Comparison of ENCODE assay signal across 12 mouse cellular contexts in the genomic region with DNA sequence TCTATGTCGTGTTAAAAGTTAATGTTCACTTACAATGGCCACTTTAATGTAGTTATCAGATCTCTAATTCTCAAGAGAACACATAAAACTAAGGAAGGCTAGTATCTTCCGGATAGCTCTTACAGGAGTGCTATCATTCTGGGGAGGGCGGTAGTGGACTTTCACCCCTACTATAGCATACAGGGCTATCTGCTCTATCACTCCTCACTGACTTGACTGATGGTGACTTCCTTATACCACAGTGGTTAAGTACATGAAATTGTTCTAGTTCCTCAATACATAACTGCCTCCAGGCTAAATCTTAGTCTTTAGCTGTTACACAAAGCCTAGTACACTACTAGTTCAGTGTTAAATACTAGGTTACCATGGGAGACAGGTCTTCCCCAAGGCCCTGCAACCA.
"Had no signal": no experiment of that assay in that cellular context is flagged by ENCODE, and none has a peak within 500 bp of the region (broad histone marks: within the 10 kb centered on the region; RNA-seq: fewer than 3 reads in every experiment).

No protein-coding gene starts in this region.

- H3K4me1 ChIP-seq: limb, embryonic 10.5 days; liver, embryonic 15.5 days had no signal

- H3K4me2 ChIP-seq: liver, embryonic 11.5 days; liver, embryonic 15.5 days; midbrain, embryonic 13.5 days had no signal

- H3K27me3 ChIP-seq: liver, embryonic 15.5 days had no signal

- DNase-seq: kidney, adult 8-10 months; kidney, postnatal 25 days; lung, adult 2 months; right cerebral cortex, postnatal 14 days; thymus, adult 18-20 months; thymus, postnatal 14 days had no signal

- H3K27ac ChIP-seq: limb, embryonic 10.5 days; liver, embryonic 15.5 days; macrophage; midbrain, embryonic 13.5 days had no signal

- H3K9me3 ChIP-seq: limb, embryonic 10.5 days; liver, embryonic 15.5 days; midbrain, embryonic 13.5 days had no signal

- H3K4me3 ChIP-seq: limb, embryonic 10.5 days; liver, embryonic 15.5 days; midbrain, embryonic 13.5 days had no signal

- H3K9ac ChIP-seq: liver, embryonic 15.5 days; midbrain, embryonic 13.5 days had no signal

- ATAC-seq: lung, postnatal 0 days; midbrain, embryonic 13.5 days had no signal

- H3K36me3 ChIP-seq: liver, embryonic 15.5 days; midbrain, embryonic 13.5 days had no signal
